8 mouse cellular contexts compared by ENCODE assay signal in the genomic region with DNA sequence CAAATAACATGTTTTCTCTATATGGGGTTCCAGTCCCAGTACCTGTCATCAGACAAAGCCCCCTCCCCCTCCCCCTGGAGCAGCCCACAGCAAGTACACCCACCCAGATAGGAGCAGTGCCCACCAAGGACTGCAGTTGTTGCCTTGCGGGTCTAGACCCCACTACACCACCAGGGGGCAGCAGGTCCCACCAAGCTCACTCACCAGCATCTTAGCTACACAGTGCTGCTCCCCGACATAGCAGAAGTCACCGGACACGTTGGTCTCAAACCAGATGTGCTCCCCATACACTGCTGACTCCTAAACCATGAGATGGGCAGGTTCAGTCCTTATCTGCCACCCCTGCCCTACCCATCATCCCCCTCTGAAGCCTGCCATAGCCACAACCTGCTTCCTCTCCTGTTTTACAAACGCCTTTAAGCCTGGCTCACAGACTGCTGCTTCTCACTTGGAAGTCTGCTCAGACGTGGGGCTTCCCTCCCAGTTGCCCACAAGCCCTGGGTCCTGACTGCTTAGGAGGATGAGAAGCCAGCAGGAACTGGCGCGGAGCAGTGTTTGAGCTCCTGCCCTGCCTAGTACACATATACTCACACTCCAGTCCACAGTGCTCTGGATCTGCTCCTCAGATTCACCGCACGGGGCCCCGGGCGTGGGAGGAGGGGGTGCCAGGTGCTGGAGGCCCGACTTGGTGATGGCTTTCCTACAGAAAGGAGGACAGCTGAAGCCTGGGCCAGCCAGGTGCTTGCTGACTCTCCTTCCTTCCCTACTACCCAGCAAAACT. TPM values are rescaled to one million over a fixed set of nuclear protein-coding genes. Genes with fewer than 3 reads are reported as not detected.
DNase-seq lines count a peak whose midpoint lies in the region; ATAC-seq and TF ChIP-seq lines count a peak whose summit lies in the region.

No protein-coding gene starts in this region.

- H3K4me3 ChIP-seq in embryonic facial prominence, embryonic 15.5 days (replicated peaks) = no peak overlapping the region
- no peak overlapping the region for H3K4me3 ChIP-seq in heart, embryonic 14.5 days (ENCODE audit: control insufficient read depth in 1 of 2, insufficient read depth in 1 of 2, low read depth in 1 of 2, low read length in 2 of 2)
- H3K4me3 ChIP-seq in lung, adult 2 months (replicated peaks; ENCODE audit: extremely low read depth, low read depth, low read length) = no peak overlapping the region
- H3K4me3 ChIP-seq in neural tube, embryonic 14.5 days (ENCODE audit: low read depth, low read length) = no peak overlapping the region

- H3K9me3 ChIP-seq in embryonic facial prominence, embryonic 15.5 days (replicated peaks) = no peaks in the 10 kb centered on the region
- no peaks in the 10 kb centered on the region for H3K9me3 ChIP-seq in heart, embryonic 14.5 days (ENCODE audit: control insufficient read depth, low read length)
- H3K9me3 ChIP-seq in neural tube, embryonic 14.5 days (ENCODE audit: control insufficient read depth, low read length) = no peaks in the 10 kb centered on the region

- 37% methylated on average over 13 of the region's 13 CpGs for WGBS in embryonic facial prominence, embryonic 15.5 days
- WGBS in heart, embryonic 14.5 days = 38% methylated on average over 13 of the region's 13 CpGs
- 43% methylated on average over 13 of the region's 13 CpGs for WGBS in lung, adult 2 months
- WGBS in neural tube, embryonic 14.5 days = 51% methylated on average over 13 of the region's 13 CpGs

- no peak for TF ChIP-seq POLR2A in lung, adult 2 months (IDR thresholded peaks at IDR 0.05; ENCODE audit: borderline replicate concordance, extremely low read depth, low read depth, low read length)

- peak; percentile 61 to 62 for DNase-seq in adrenal gland, postnatal 4 days (ENCODE audit: low spot score in 2 of 2)
- peak; percentile 88 for DNase-seq in kidney, postnatal 10 days
- DNase-seq in lung, adult 2 months = peak; percentile 82
- peak; percentile 74 to 79 for DNase-seq in thymus, adult 18-20 months

- H3K27ac ChIP-seq in embryonic facial prominence, embryonic 15.5 days (replicated peaks) = no peak overlapping the region
- H3K27ac ChIP-seq in heart, embryonic 14.5 days (replicated peaks in 1 of 2; ENCODE audit: control insufficient read depth in 1 of 2, insufficient read depth in 1 of 2, low read depth in 2 of 2, low read length in 2 of 2) = no peak overlapping the region
- H3K27ac ChIP-seq in neural tube, embryonic 14.5 days (ENCODE audit: low read depth, low read length) = no peak overlapping the region

- H3K9ac ChIP-seq in embryonic facial prominence, embryonic 15.5 days = no peak overlapping the region
- no peak overlapping the region; the same call in 1 of the 2 replicates for H3K9ac ChIP-seq in heart, embryonic 14.5 days (ENCODE audit: low read length)
- no peak overlapping the region for H3K9ac ChIP-seq in neural tube, embryonic 14.5 days (replicated peaks; ENCODE audit: low read depth, low read length)

- H3K36me3 ChIP-seq in embryonic facial prominence, embryonic 15.5 days = peaks cover 16% of the 10 kb centered on the region
- H3K36me3 ChIP-seq in heart, embryonic 14.5 days (ENCODE audit: control insufficient read depth, insufficient read depth, low read length) = peaks cover 53% of the 10 kb centered on the region
- H3K36me3 ChIP-seq in neural tube, embryonic 14.5 days (ENCODE audit: control insufficient read depth, insufficient read depth, low read length) = peaks cover 4% of the 10 kb centered on the region; the same call in 1 of the 2 replicates

- no peak overlapping the region for H3K4me2 ChIP-seq in embryonic facial prominence, embryonic 15.5 days (replicated peaks)
- 0 out of 2 replicates have a peak overlapping the region, but pooled peaks have one; percentile 13 for H3K4me2 ChIP-seq in heart, embryonic 14.5 days (ENCODE audit: low read length)
- H3K4me2 ChIP-seq in neural tube, embryonic 14.5 days (ENCODE audit: low read depth, low read length) = no peak overlapping the region

- TF ChIP-seq CTCF in lung, adult 2 months (IDR thresholded peaks at IDR 0.05; ENCODE audit: insufficient read depth, low read length) = peak; percentile 97

- H3K27me3 ChIP-seq in embryonic facial prominence, embryonic 15.5 days = no peaks in the 10 kb centered on the region
- no peaks in the 10 kb centered on the region for H3K27me3 ChIP-seq in heart, embryonic 14.5 days (ENCODE audit: control insufficient read depth, insufficient read depth, low read length)
- H3K27me3 ChIP-seq in neural tube, embryonic 14.5 days (ENCODE audit: control insufficient read depth, insufficient read depth, low read length) = no peaks in the 10 kb centered on the region

- H3K4me1 ChIP-seq in embryonic facial prominence, embryonic 15.5 days = peaks cover 51% of the 10 kb centered on the region
- H3K4me1 ChIP-seq in heart, embryonic 14.5 days (ENCODE audit: control insufficient read depth in 2 of 2, insufficient read depth in 2 of 2, low read length in 2 of 2) = peaks cover 28 to 51% of the 10 kb centered on the region in 2 experiments
- peaks cover 34% of the 10 kb centered on the region for H3K4me1 ChIP-seq in lung, adult 2 months (ENCODE audit: control insufficient read depth, insufficient read depth, low read length)
- peaks cover 10% of the 10 kb centered on the region for H3K4me1 ChIP-seq in neural tube, embryonic 14.5 days (ENCODE audit: control insufficient read depth, insufficient read depth, low read length)

- peak; percentile 77 for ATAC-seq in CD4-positive, CD25-positive, alpha-beta regulatory T cell, adult 4 months
- ATAC-seq in embryonic facial prominence, embryonic 15.5 days (ENCODE audit: insufficient number of reproducible peaks, low FRiP score, low TSS enrichment, low read depth) = peak; percentile 53
- ATAC-seq in heart, embryonic 14.5 days (ENCODE audit: insufficient number of reproducible peaks, insufficient read depth, low FRiP score, low read depth) = 0 out of 2 replicates have a peak, but pooled peaks have one; percentile 16
- ATAC-seq in neural tube, embryonic 14.5 days (ENCODE audit: low read depth) = peak; percentile 83

RNA-seq across cellular contexts. Expression of gene Gm9821, which starts 1.1 kb away (rescaled TPM):
- under 1 TPM; 0.82 to 0.86 TPM for polyA plus RNA-seq in CD4-positive, CD25-positive, alpha-beta regulatory T cell, adult 4 months (2017; shearing (Covaris generic))
- not detected for total RNA-seq in adrenal gland, postnatal 4 days (2021)
- polyA plus RNA-seq in embryonic facial prominence, embryonic 15.5 days (2015; fragmentation: Nextera tagmentation; extraction: Ambion mirVana) = 0.67 and 0.79 TPM in 2 replicates
- polyA plus RNA-seq in heart, embryonic 14.5 days (2014; fragmentation: Nextera tagmentation; extraction: Ambion mirVana) = 2.8 and 3.5 TPM in 2 replicates
- not detected in 2 replicates for polyA plus RNA-seq in lung, adult 2 months (2012; rRNA removed)
- polyA plus RNA-seq in neural tube, embryonic 14.5 days (2014; fragmentation: Nextera tagmentation; extraction: Ambion mirVana) = 0.33 TPM in 2 replicates

RNA-seq across cellular contexts. Expression of gene Mdk, which starts 12.3 kb away (rescaled TPM):
- polyA plus RNA-seq in CD4-positive, CD25-positive, alpha-beta regulatory T cell, adult 4 months (2017; shearing (Covaris generic)) = 1 to 10 TPM; 1.9 to 3.1 TPM
- 100 to 1,000 TPM in 1 of 2 experiments, 10 to 100 TPM in 1; 79.3 to 138 TPM for total RNA-seq in adrenal gland, postnatal 4 days (2021)
- 879 and 898 TPM in 2 replicates for polyA plus RNA-seq in embryonic facial prominence, embryonic 15.5 days (2015; fragmentation: Nextera tagmentation; extraction: Ambion mirVana)
- polyA plus RNA-seq in heart, embryonic 14.5 days (2014; fragmentation: Nextera tagmentation; extraction: Ambion mirVana) = 352 and 435 TPM in 2 replicates
- 10.0 and 10.1 TPM in 2 replicates for polyA plus RNA-seq in lung, adult 2 months (2012; rRNA removed)
- 93.6 and 155 TPM in 2 replicates for polyA plus RNA-seq in neural tube, embryonic 14.5 days (2014; fragmentation: Nextera tagmentation; extraction: Ambion mirVana)

RNA-seq across cellular contexts. Expression of gene Chrm4, which starts 17.3 kb away (rescaled TPM):
- polyA plus RNA-seq in CD4-positive, CD25-positive, alpha-beta regulatory T cell, adult 4 months (2017; shearing (Covaris generic)) = under 1 TPM in 1 of 2 experiments, not detected in 1; 0.30 TPM
- under 1 TPM; 0.34 to 0.42 TPM for total RNA-seq in adrenal gland, postnatal 4 days (2021)
- 0.25 and 0.49 TPM in 2 replicates for polyA plus RNA-seq in embryonic facial prominence, embryonic 15.5 days (2015; fragmentation: Nextera tagmentation; extraction: Ambion mirVana)
- polyA plus RNA-seq in heart, embryonic 14.5 days (2014; fragmentation: Nextera tagmentation; extraction: Ambion mirVana) = not detected in 2 replicates
- 0.10 and 0.13 TPM in 2 replicates for polyA plus RNA-seq in lung, adult 2 months (2012; rRNA removed)
- polyA plus RNA-seq in neural tube, embryonic 14.5 days (2014; fragmentation: Nextera tagmentation; extraction: Ambion mirVana) = 1.1 and 1.4 TPM in 2 replicates

RNA-seq across cellular contexts. Expression of gene Dgkz, which starts 31.3 kb away (rescaled TPM):
- polyA plus RNA-seq in CD4-positive, CD25-positive, alpha-beta regulatory T cell, adult 4 months (2017; shearing (Covaris generic)) = 100 to 1,000 TPM; 131 to 138 TPM
- 10 to 100 TPM; 91.3 to 98.4 TPM for total RNA-seq in adrenal gland, postnatal 4 days (2021)
- polyA plus RNA-seq in embryonic facial prominence, embryonic 15.5 days (2015; fragmentation: Nextera tagmentation; extraction: Ambion mirVana) = 36.3 and 39.9 TPM in 2 replicates
- 47.8 and 48.2 TPM in 2 replicates for polyA plus RNA-seq in heart, embryonic 14.5 days (2014; fragmentation: Nextera tagmentation; extraction: Ambion mirVana)
- polyA plus RNA-seq in lung, adult 2 months (2012; rRNA removed) = 252 and 308 TPM in 2 replicates
- 36.7 and 51.1 TPM in 2 replicates for polyA plus RNA-seq in neural tube, embryonic 14.5 days (2014; fragmentation: Nextera tagmentation; extraction: Ambion mirVana)

Comparison
In these comparisons a context has a peak if more than half of its experiments do, and no peak if none do; other contexts are left out.
1. ATAC-seq: peak in every context shown above with its lines; median percentile 83 in neural tube, embryonic 14.5 days; 77 in CD4-positive, CD25-positive, alpha-beta regulatory T cell, adult 4 months; 53 in embryonic facial prominence, embryonic 15.5 days; 16 in heart, embryonic 14.5 days.